Mouse (Mus musculus): ENCODE measurements at regions not wholly inside any gene's neighbourhood (a gene's known extent, or its start where the extent isn't known, plus 50 kb on each side); places are given as distances from the start of the nearest gene placed in this dataset.

GRCm38 (mm10) chr4:8429771-8430170 is 190.9 kb upstream of the Car8 start:
- H3K4me3 ChIP-seq = no peak overlapping the region
- H3K27me3 ChIP-seq (ENCODE audit: control insufficient read depth, insufficient read depth, insufficient read length) = no peaks in the 10 kb centered on the region
- no peaks in the 10 kb centered on the region for H3K36me3 ChIP-seq (ENCODE audit: control insufficient read depth, insufficient read depth)
- H3ac ChIP-seq (ENCODE audit: control insufficient read depth, insufficient read length) = no peak overlapping the region
- TF ChIP-seq SRF (IDR thresholded peaks at IDR 0.05; ENCODE audit: control insufficient read depth, insufficient read length, low read depth) = no peak
- no peak for TF ChIP-seq E2F4 (IDR thresholded peaks at IDR 0.05; ENCODE audit: insufficient read depth)
- TF ChIP-seq MAX (IDR thresholded peaks at IDR 0.05; ENCODE audit: low read depth) = no peak
- no peak for TF ChIP-seq CEBPB (IDR thresholded peaks at IDR 0.05; ENCODE audit: insufficient read depth, poor library complexity, severe bottlenecking)
- TF ChIP-seq MYOG (IDR thresholded peaks at IDR 0.05; ENCODE audit: control insufficient read depth in 1 of 3, insufficient read depth in 1 of 3, insufficient read length in 2 of 3, low read depth in 2 of 3) = no peak
- no peak for TF ChIP-seq USF1 (IDR thresholded peaks at IDR 0.05; ENCODE audit: low read depth)
- no peak for TF ChIP-seq POLR2AphosphoS2 (IDR thresholded peaks at IDR 0.05; ENCODE audit: insufficient read length, low read depth)
- no peak for TF ChIP-seq TCF12 (IDR thresholded peaks at IDR 0.05; ENCODE audit: insufficient read depth, poor library complexity, severe bottlenecking)
- TF ChIP-seq REST (IDR thresholded peaks at IDR 0.05; ENCODE audit: insufficient read depth, insufficient read length) = no peak
- TF ChIP-seq POLR2A (IDR thresholded peaks at IDR 0.05; ENCODE audit: insufficient read length, low read depth) = no peak
- TF ChIP-seq MYOD1 (IDR thresholded peaks at IDR 0.05; ENCODE audit: control insufficient read depth in 1 of 3, insufficient read length in 2 of 3, low read depth in 2 of 3) = no peak
- TF ChIP-seq TCF3 (IDR thresholded peaks at IDR 0.05; ENCODE audit: insufficient read length, low read depth) = no peak
- no peak overlapping the region for H3K4me2 ChIP-seq (ENCODE audit: low read depth)
- H3K79me2 ChIP-seq (ENCODE audit: control insufficient read depth, insufficient read depth) = no peaks in the 10 kb centered on the region

DNA sequence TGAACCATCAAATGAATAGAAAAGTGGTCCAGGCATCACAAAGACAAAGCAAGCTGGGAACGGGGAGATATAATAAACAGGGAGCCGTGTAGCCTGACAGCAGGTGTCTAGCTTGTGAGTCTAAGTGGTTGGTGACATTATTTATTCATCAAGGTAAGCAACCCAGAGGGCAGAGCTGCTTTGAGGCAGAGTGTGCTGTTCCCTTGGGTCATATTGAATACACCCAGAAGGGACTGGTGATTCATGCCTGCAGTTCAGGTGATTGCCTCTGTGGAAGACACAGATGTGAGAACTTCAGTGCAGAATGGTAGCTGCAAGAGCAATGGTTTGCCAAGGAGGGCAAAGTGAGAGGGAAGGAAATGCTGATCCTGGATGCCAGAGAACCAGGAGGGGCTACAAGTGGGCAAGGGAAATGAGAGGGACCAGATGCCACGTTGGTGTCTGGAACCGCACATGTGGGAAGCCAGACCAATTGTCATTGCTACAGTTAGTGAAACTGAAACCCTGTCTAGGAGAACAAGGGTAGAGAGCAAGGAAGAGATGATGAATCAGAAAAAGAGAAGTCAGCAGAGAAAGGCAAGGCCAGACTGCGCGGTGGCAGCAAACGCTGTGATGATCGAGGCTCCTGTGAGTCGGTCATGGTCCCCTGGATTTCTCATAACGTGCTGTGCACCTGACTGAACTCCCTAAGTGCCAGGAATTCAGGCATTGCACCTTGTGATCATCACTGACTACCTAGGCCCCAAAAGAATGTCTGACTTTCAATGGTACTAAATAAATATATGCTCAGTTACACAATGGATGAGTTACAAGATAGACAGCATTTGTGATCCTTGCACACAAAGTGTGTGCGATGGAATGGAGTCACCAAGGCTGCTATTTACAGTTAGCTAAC is 190.0 kb upstream of the Car8 start:
- no peaks in the 10 kb centered on the region for H3K36me3 ChIP-seq (ENCODE audit: control insufficient read depth, insufficient read depth)
- no peaks in the 10 kb centered on the region for H3K79me2 ChIP-seq (ENCODE audit: control insufficient read depth, insufficient read depth)
- H3K27me3 ChIP-seq (ENCODE audit: control insufficient read depth, insufficient read depth, insufficient read length) = no peaks in the 10 kb centered on the region
- no peak overlapping the region for H3ac ChIP-seq (ENCODE audit: control insufficient read depth, insufficient read length)
- H3K4me2 ChIP-seq (ENCODE audit: low read depth) = no peak overlapping the region
- H3K4me3 ChIP-seq = no peak overlapping the region
- no peak for TF ChIP-seq POLR2AphosphoS2 (IDR thresholded peaks at IDR 0.05; ENCODE audit: insufficient read length, low read depth)
- TF ChIP-seq MYOG (IDR thresholded peaks at IDR 0.05; ENCODE audit: control insufficient read depth in 1 of 3, insufficient read depth in 1 of 3, insufficient read length in 2 of 3, low read depth in 2 of 3) = no peak
- TF ChIP-seq CEBPB (IDR thresholded peaks at IDR 0.05; ENCODE audit: insufficient read depth, poor library complexity, severe bottlenecking) = no peak
- TF ChIP-seq POLR2A (IDR thresholded peaks at IDR 0.05; ENCODE audit: insufficient read length, low read depth) = no peak
- TF ChIP-seq MAX (IDR thresholded peaks at IDR 0.05; ENCODE audit: low read depth) = no peak
- TF ChIP-seq E2F4 (IDR thresholded peaks at IDR 0.05; ENCODE audit: insufficient read depth) = no peak
- no peak for TF ChIP-seq REST (IDR thresholded peaks at IDR 0.05; ENCODE audit: insufficient read depth, insufficient read length)
- no peak for TF ChIP-seq TCF12 (IDR thresholded peaks at IDR 0.05; ENCODE audit: insufficient read depth, poor library complexity, severe bottlenecking)
- no peak for TF ChIP-seq SRF (IDR thresholded peaks at IDR 0.05; ENCODE audit: control insufficient read depth, insufficient read length, low read depth)
- TF ChIP-seq USF1 (IDR thresholded peaks at IDR 0.05; ENCODE audit: low read depth) = no peak
- TF ChIP-seq MYOD1 (IDR thresholded peaks at IDR 0.05; ENCODE audit: control insufficient read depth in 1 of 3, insufficient read length in 2 of 3, low read depth in 2 of 3) = no peak
- TF ChIP-seq TCF3 (IDR thresholded peaks at IDR 0.05; ENCODE audit: insufficient read length, low read depth) = no peak

DNA sequence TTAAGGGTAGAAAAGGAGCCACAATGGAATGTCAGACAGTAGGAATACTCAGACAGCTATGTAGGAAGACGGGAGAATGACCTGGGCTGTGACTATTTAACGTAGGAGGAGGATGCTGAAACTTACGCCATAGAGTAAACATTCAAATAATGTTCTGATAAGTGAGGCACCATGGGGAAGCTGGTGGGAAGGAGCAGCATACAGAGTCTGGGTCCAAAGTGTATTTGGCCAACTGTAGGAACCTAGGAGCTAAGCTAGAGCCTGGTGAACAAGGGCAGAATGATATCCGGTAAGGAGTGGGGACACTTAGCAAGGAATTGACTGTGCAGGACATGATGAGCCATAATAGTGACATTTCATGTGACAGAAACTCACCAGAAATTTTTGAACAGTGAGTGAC is 189.0 kb upstream of the Car8 start:
- H3K27me3 ChIP-seq (ENCODE audit: control insufficient read depth, insufficient read depth, insufficient read length) = no peaks in the 10 kb centered on the region
- H3K4me2 ChIP-seq (ENCODE audit: low read depth) = no peak overlapping the region
- H3ac ChIP-seq (ENCODE audit: control insufficient read depth, insufficient read length) = no peak overlapping the region
- H3K36me3 ChIP-seq (ENCODE audit: control insufficient read depth, insufficient read depth) = no peaks in the 10 kb centered on the region
- no peaks in the 10 kb centered on the region for H3K79me2 ChIP-seq (ENCODE audit: control insufficient read depth, insufficient read depth)
- TF ChIP-seq USF1 (IDR thresholded peaks at IDR 0.05; ENCODE audit: low read depth) (no peak), SRF (IDR thresholded peaks at IDR 0.05; ENCODE audit: control insufficient read depth, insufficient read length, low read depth) (no peak), TCF3 (IDR thresholded peaks at IDR 0.05; ENCODE audit: insufficient read length, low read depth) (no peak), POLR2AphosphoS2 (IDR thresholded peaks at IDR 0.05; ENCODE audit: insufficient read length, low read depth) (no peak), MYOG (IDR thresholded peaks at IDR 0.05; ENCODE audit: control insufficient read depth in 1 of 3, insufficient read depth in 1 of 3, insufficient read length in 2 of 3, low read depth in 2 of 3) (no peak)
- H3K4me3 ChIP-seq = no peak overlapping the region

- no peak for TF ChIP-seq CEBPB (IDR thresholded peaks at IDR 0.05; ENCODE audit: insufficient read depth, poor library complexity, severe bottlenecking)
- Histone ChIP-seq H3K4me3 (no peak overlapping the region), H3K4me2 (ENCODE audit: low read depth) (no peak overlapping the region), H3K79me2 (ENCODE audit: control insufficient read depth, insufficient read depth) (no peaks in the 10 kb centered on the region), H3K27me3 (ENCODE audit: control insufficient read depth, insufficient read depth, insufficient read length) (no peaks in the 10 kb centered on the region), H3K36me3 (ENCODE audit: control insufficient read depth, insufficient read depth) (no peaks in the 10 kb centered on the region), H3ac (ENCODE audit: control insufficient read depth, insufficient read length) (no peak overlapping the region)
Observed at GRCm38 (mm10) chr4:8423392-8424045, 184.7 kb upstream of the Car8 start.

DNA sequence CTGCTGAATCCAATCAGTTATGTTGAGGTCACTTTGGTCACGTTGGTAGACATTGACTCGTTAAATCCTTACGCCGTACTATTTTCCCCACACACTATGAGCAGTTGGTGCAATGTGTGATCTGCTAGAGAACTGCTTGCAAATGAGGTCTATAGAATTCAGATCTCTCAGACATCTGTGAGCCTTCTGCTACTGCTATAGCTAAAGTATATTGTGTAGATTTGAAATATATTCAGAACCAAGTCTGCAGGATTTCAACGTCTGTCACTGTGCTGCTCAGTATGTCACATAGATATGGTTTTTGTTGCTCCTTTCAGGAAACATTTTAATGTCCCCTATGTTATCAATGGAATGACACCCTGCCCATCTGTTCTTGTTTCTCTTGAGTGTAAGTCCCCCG is 182.4 kb upstream of the Car8 start:
- H3ac ChIP-seq (ENCODE audit: control insufficient read depth, insufficient read length) = no peak overlapping the region
- H3K36me3 ChIP-seq (ENCODE audit: control insufficient read depth, insufficient read depth) = no peaks in the 10 kb centered on the region
- no peak overlapping the region for H3K4me2 ChIP-seq (ENCODE audit: low read depth)
- H3K79me2 ChIP-seq (ENCODE audit: control insufficient read depth, insufficient read depth) = no peaks in the 10 kb centered on the region
- H3K4me3 ChIP-seq = no peak overlapping the region
- no peaks in the 10 kb centered on the region for H3K27me3 ChIP-seq (ENCODE audit: control insufficient read depth, insufficient read depth, insufficient read length)
- TF ChIP-seq MAX (IDR thresholded peaks at IDR 0.05; ENCODE audit: low read depth) (no peak), TCF3 (IDR thresholded peaks at IDR 0.05; ENCODE audit: insufficient read length, low read depth) (no peak), E2F4 (IDR thresholded peaks at IDR 0.05; ENCODE audit: insufficient read depth) (no peak), REST (IDR thresholded peaks at IDR 0.05; ENCODE audit: insufficient read depth, insufficient read length) (no peak), POLR2A (IDR thresholded peaks at IDR 0.05; ENCODE audit: insufficient read length, low read depth) (no peak), MYOG (IDR thresholded peaks at IDR 0.05; ENCODE audit: control insufficient read depth in 1 of 3, insufficient read depth in 1 of 3, insufficient read length in 2 of 3, low read depth in 2 of 3) (no peak), SRF (IDR thresholded peaks at IDR 0.05; ENCODE audit: control insufficient read depth, insufficient read length, low read depth) (no peak), CEBPB (IDR thresholded peaks at IDR 0.05; ENCODE audit: insufficient read depth, poor library complexity, severe bottlenecking) (no peak), MYOD1 (IDR thresholded peaks at IDR 0.05; ENCODE audit: control insufficient read depth in 1 of 3, insufficient read length in 2 of 3, low read depth in 2 of 3) (no peak), USF1 (IDR thresholded peaks at IDR 0.05; ENCODE audit: low read depth) (no peak)

All from myocyte (in vitro differentiated cells).